Mouse (Mus musculus): ENCODE data around the gene Olfr316. TPM values are rescaled to one million over a fixed set of nuclear protein-coding genes. Genes with fewer than 3 reads are reported as not detected.

The Olfr316 gene
- total RNA-seq, 4 experiments from 2014 or later, result not detected

Other genes with a start within 250 kb of the Olfr316 start
- 1 to 10 TPM in 3 of 4 experiments, under 1 TPM in 1; 0.49 to 1.8 (median 1.5) TPM for gene Olfr330, start 217.9 kb upstream of the Olfr316 start, total RNA-seq (2022)
- 1 to 10 TPM in 1 of 4 experiments, under 1 TPM in 3; 0.22 to 1.2 (median 0.71) TPM for gene Olfr329-ps, start 206.3 kb upstream of the Olfr316 start, total RNA-seq (2022)
- gene Olfr328, start 197.1 kb upstream of the Olfr316 start, total RNA-seq (2022), result under 1 TPM; 0.31 to 0.73 (median 0.40) TPM
- gene Olfr224, start 182.2 kb upstream of the Olfr316 start, total RNA-seq (2022), result not detected
- gene Olfr325, start 175.0 kb upstream of the Olfr316 start, total RNA-seq (2022), result not detected
- gene Olfr324, start 157.6 kb upstream of the Olfr316 start, total RNA-seq (2022), result not detected
- not detected for gene 2210407C18Rik, start 136.7 kb upstream of the Olfr316 start, total RNA-seq (2022)
- gene Olfr323, start 122.2 kb upstream of the Olfr316 start, total RNA-seq (2022), result not detected
- not detected for gene Trim58, start 112.3 kb upstream of the Olfr316 start, total RNA-seq (2022)
- gene Olfr322, start 94.0 kb upstream of the Olfr316 start, total RNA-seq (2022), result not detected
- gene Olfr320, start 71.6 kb upstream of the Olfr316 start, total RNA-seq (2022), result not detected
- not detected for gene Olfr319, start 53.6 kb upstream of the Olfr316 start, total RNA-seq (2022)
- not detected for gene Olfr318, start 28.7 kb upstream of the Olfr316 start, total RNA-seq (2022)
- not detected for gene Olfr317, start 13.5 kb upstream of the Olfr316 start, total RNA-seq (2022)
- not detected for gene Olfr315, start 20.5 kb downstream of the Olfr316 start, total RNA-seq (2022)
- not detected for gene Olfr314, start 30.2 kb downstream of the Olfr316 start, total RNA-seq (2022)
- 1 to 10 TPM; 2.4 to 3.7 (median 2.9) TPM for gene Fam183b, start 49.2 kb downstream of the Olfr316 start, total RNA-seq (2022)
- not detected for gene Olfr313, start 62.3 kb downstream of the Olfr316 start, total RNA-seq (2022)
- not detected for gene Olfr312, start 76.5 kb downstream of the Olfr316 start, total RNA-seq (2022)
- gene Olfr311, start 86.5 kb downstream of the Olfr316 start, total RNA-seq (2022), result not detected
- gene Gm12258, start 94.4 kb downstream of the Olfr316 start, total RNA-seq (2022), result 10 to 100 TPM in 2 of 4 experiments, 1 to 10 TPM in 2; 4.4 to 15.0 (median 10.3) TPM
- 10 to 100 TPM in 1 of 4 experiments, 1 to 10 TPM in 3; 4.7 to 10.8 (median 7.9) TPM for gene 2810021J22Rik, start 114.5 kb downstream of the Olfr316 start, total RNA-seq (2022)
- gene Zfp39, start 151.5 kb downstream of the Olfr316 start, total RNA-seq (2022), result 1 to 10 TPM; 3.8 to 6.3 (median 5.8) TPM
- not detected for gene Btnl10, start 165.2 kb downstream of the Olfr316 start, total RNA-seq (2022)
- gene Rnf187, start 186.2 kb downstream of the Olfr316 start, total RNA-seq (2022), result 100 to 1,000 TPM; 179 to 200 (median 190) TPM
- gene Hist3h2ba, start 196.2 kb downstream of the Olfr316 start, total RNA-seq (2022), result 10 to 100 TPM in 2 of 4 experiments, 1 to 10 TPM in 2; 3.3 to 12.2 (median 7.8) TPM
- 10 to 100 TPM; 18.8 to 28.5 (median 26.2) TPM for gene Hist3h2a, start 202.0 kb downstream of the Olfr316 start, total RNA-seq (2022)
- under 1 TPM; 0.21 to 0.59 (median 0.46) TPM for gene Trim17, start 202.0 kb downstream of the Olfr316 start, total RNA-seq (2022)
- gene Trim11, start 225.4 kb downstream of the Olfr316 start, total RNA-seq (2022), result 10 to 100 TPM; 23.2 to 38.7 (median 31.3) TPM

Data from adrenal gland, adult 8-10 months (tissue).